Mouse (Mus musculus) forebrain, embryonic 15.5 days (tissue): ENCODE results near the gene Zfp933. TPM values are rescaled to one million over a fixed set of nuclear protein-coding genes. Genes with fewer than 3 reads are reported as not detected.
"Not testable (repeated sequence)": the region's sequence is repeated elsewhere in the genome, so short reads cannot be mapped to it uniquely, and the experiment has no call there.

Experiments
- ATAC-seq: fragments of 200-750 bp; cut with Nextera tagmentation; replicated peaks from 2 replicates; pipeline ENCODE4 v1.8.0; 2017; ENCODE audit warnings: mild to moderate bottlenecking, moderate TSS enrichment, moderate library complexity
- H3K27ac ChIP-seq: fragments of 300-500 bp; sonication (generic); replicated peaks from 2 replicates; pipeline ENCODE4 v1.5.1; 2015; ENCODE audit warnings: mild to moderate bottlenecking, inconsistent platforms
- H3K27me3 ChIP-seq: fragments of 300-500 bp; sonication (generic); 2 replicates; pipeline ENCODE4 v1.6.1; 2015; ENCODE audit warnings: inconsistent platforms
- H3K36me3 ChIP-seq: fragments of 300-500 bp; sonication (generic); 2 replicates; pipeline ENCODE4 v1.6.1; 2015; ENCODE audit warnings: mild to moderate bottlenecking, inconsistent platforms
- H3K4me1 ChIP-seq: fragments of 300-500 bp; sonication (generic); 2 replicates; pipeline ENCODE4 v1.6.1; 2015; ENCODE audit warnings: inconsistent platforms
- H3K4me2 ChIP-seq: fragments of 300-500 bp; sonication (generic); replicated peaks from 2 replicates; pipeline ENCODE4 v1.6.1; 2015; ENCODE audit warnings: mild to moderate bottlenecking, inconsistent platforms
- H3K4me3 ChIP-seq: fragments of 300-500 bp; sonication (generic); 2 replicates; pipeline ENCODE4 v1.5.1; 2015; ENCODE audit warnings: mild to moderate bottlenecking, inconsistent platforms
- H3K9ac ChIP-seq: fragments of 300-500 bp; sonication (generic); replicated peaks from 2 replicates; pipeline ENCODE4 v1.6.1; 2015; ENCODE audit warnings: mild to moderate bottlenecking, inconsistent platforms
- H3K9me3 ChIP-seq: fragments of 300-500 bp; sonication (generic); 2 replicates; pipeline ENCODE4 v1.6.1; 2016; ENCODE audit warnings: inconsistent platforms
- WGBS: fragments of 180-500 bp; shearing (Covaris S2); methylation state at CpG from one replicate; pipeline ENCODE4 v1.1.7; 2015; ENCODE audit warnings: mixed read lengths; 5-methylcytosine and 5-hydroxymethylcytosine counted together
- polyA plus RNA-seq: library from polyadenylated mRNA; unstranded; fragments of >200 nt; fragmentation: Nextera tagmentation; extraction: Ambion mirVana; gene quantifications from 2 replicates; pipeline ENCODE4 v1.2.1, GENCODE M21; 2015

Gene Zfp933
- polyA plus RNA-seq, 1 experiment from 2014 or later = 10.7 TPM

DNA sequence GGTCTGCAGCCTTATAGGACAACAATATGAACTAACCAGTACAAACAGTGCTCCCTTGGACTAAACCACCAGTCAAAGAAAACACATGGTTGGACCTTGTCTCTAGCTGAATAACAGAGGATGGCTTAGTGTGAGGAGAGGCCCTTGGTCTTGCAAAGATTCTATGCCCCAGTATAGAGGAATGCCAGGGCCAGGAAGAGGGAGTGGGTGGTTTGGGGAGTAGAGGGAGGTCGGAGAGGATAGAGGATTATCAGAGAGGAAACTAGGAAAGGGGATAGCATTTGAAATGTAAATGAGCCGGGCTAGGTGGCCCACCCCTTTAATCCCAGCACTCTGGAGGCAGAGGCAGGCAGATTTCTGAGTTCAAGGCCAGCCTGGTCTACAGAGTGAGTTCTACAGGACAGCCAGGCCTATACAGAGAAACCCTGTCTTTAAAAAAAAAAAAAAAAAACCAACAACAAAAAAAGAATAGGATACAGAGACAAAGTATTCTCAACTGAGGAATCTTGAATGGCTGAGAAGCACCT, 54.7 kb downstream of the Zfp933 start:
- not testable (repeated sequence) for H3K9ac ChIP-seq, H3K36me3 ChIP-seq, H3K27me3 ChIP-seq, H3K4me2 ChIP-seq, H3K4me3 ChIP-seq, ATAC-seq, H3K4me1 ChIP-seq, H3K27ac ChIP-seq
- WGBS = 58% methylated on average over 2 of the region's 2 CpGs
- peaks cover 15% of the 10 kb centered on the region for H3K9me3 ChIP-seq

DNA sequence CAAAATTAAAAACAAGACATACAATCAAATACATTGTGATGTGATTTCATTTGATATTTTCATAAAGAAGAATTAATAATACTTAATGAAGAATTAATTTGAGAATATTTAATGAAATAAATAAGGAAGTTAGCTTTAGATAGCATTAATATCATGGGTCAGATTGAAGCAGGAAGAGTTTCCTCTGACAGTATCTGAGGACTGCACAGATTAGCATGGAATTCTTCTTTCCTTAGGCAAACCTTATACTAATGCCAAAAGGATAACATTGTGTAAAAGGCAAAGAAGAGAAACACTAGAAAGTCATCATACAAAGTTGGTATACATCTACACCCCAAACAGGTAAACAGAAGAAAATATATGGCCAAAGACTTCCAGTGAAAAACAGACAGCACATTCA, 56.4 kb downstream of the Zfp933 start:
- not testable (repeated sequence) for H3K9ac ChIP-seq, ATAC-seq, H3K4me3 ChIP-seq, H3K27me3 ChIP-seq, H3K4me1 ChIP-seq, H3K36me3 ChIP-seq, H3K4me2 ChIP-seq, H3K27ac ChIP-seq
- peaks cover 25% of the 10 kb centered on the region for H3K9me3 ChIP-seq

Other genes with a start within 250 kb of the Zfp933 start
- 0.84 and 1.1 TPM in 2 replicates for gene Zfp979, start 205.9 kb downstream of the Zfp933 start, polyA plus RNA-seq
- not detected in 2 replicates for gene Zfp534, start 145.8 kb downstream of the Zfp933 start, polyA plus RNA-seq
- gene Zfp984, start 38.6 kb downstream of the Zfp933 start, polyA plus RNA-seq = 4.9 and 5.3 TPM in 2 replicates
- gene Miip, start 20.4 kb upstream of the Zfp933 start, polyA plus RNA-seq = 55.0 and 55.3 TPM in 2 replicates
- gene Fv1, start 20.6 kb upstream of the Zfp933 start, polyA plus RNA-seq = 12.7 and 12.8 TPM in 2 replicates
- gene Mfn2, start 56.3 kb upstream of the Zfp933 start, polyA plus RNA-seq = 73.6 and 77.2 TPM in 2 replicates
- gene Plod1, start 88.4 kb upstream of the Zfp933 start, polyA plus RNA-seq = 16.1 and 16.4 TPM in 2 replicates
- gene 2510039O18Rik, start 92.5 kb upstream of the Zfp933 start, polyA plus RNA-seq = 13.7 and 13.8 TPM in 2 replicates
- gene Nppb, start 137.4 kb upstream of the Zfp933 start, polyA plus RNA-seq = not detected in 2 replicates
- 0.76 and 1.6 TPM in 2 replicates for gene Nppa, start 152.4 kb upstream of the Zfp933 start, polyA plus RNA-seq
- 30.8 and 33.4 TPM in 2 replicates for gene Clcn6, start 190.5 kb upstream of the Zfp933 start, polyA plus RNA-seq
- gene Mthfr, start 190.7 kb upstream of the Zfp933 start, polyA plus RNA-seq = 16.6 and 17.1 TPM in 2 replicates
- gene Agtrap, start 239.7 kb upstream of the Zfp933 start, polyA plus RNA-seq = 4.6 and 5.6 TPM in 2 replicates